Mouse (Mus musculus) neural tube, postnatal 0 days (tissue): ENCODE data around the gene Tbc1d13. TPM values are rescaled to one million over a fixed set of nuclear protein-coding genes. Genes with fewer than 3 reads are reported as not detected.

Source experiments
- polyA plus RNA-seq: library from polyadenylated mRNA; unstranded; fragments of >200 nt; fragmentation: Nextera tagmentation; extraction: Ambion mirVana; gene quantifications from 2 replicates; pipeline ENCODE4 v1.2.1, GENCODE M21; 2015

Gene Tbc1d13
- polyA plus RNA-seq: 9.2 and 10.8 TPM in 2 replicates

GRCm38 (mm10) chr2:30133613-30134377 is at the start of gene Tbc1d13:
Gene Tbc1d13 (plus strand): TSS chr2:30133746.

GRCm38 (mm10) chr2:30093471-30094207 is 39.9 kb upstream of the Tbc1d13 start, which contains the start of gene Zdhhc12:
Gene Zdhhc12 (minus strand): TSS chr2:30093648.

GRCm38 (mm10) chr2:30124472-30125274 is 8.9 kb upstream of the Tbc1d13 start, which contains the start of gene Zer1:
Gene Zer1 (minus strand): TSS chr2:30124585.

GRCm38 (mm10) chr2:30171371-30171996 is 37.9 kb downstream of the Tbc1d13 start, which contains the start of gene Endog:
Gene Endog (plus strand): TSS chr2:30171493.

GRCm38 (mm10) chr2:30177700-30178675 is 44.4 kb downstream of the Tbc1d13 start, which contains the start of gene Spout1:
Gene Spout1 (minus strand): TSS chr2:30178459.

Other genes with a start within 250 kb of the Tbc1d13 start
- gene Odf2, start 244.5 kb upstream of the Tbc1d13 start, polyA plus RNA-seq: 59.9 and 65.7 TPM in 2 replicates
- 39.7 and 44.2 TPM in 2 replicates for gene Gle1, start 198.3 kb upstream of the Tbc1d13 start, polyA plus RNA-seq
- 183 and 244 TPM in 2 replicates for gene Sptan1, start 168.2 kb upstream of the Tbc1d13 start, polyA plus RNA-seq
- 57.4 and 65.7 TPM in 2 replicates for gene Wdr34, start 84.9 kb upstream of the Tbc1d13 start, polyA plus RNA-seq
- 280 and 287 TPM in 2 replicates for gene Set, start 76.4 kb upstream of the Tbc1d13 start, polyA plus RNA-seq
- 0.87 and 1.0 TPM in 2 replicates for gene Pkn3, start 56.1 kb upstream of the Tbc1d13 start, polyA plus RNA-seq
- 35.6 and 39.5 TPM in 2 replicates for gene Zdhhc12, start 40.1 kb upstream of the Tbc1d13 start, polyA plus RNA-seq
- 16.3 and 17.7 TPM in 2 replicates for gene Zer1, start 9.2 kb upstream of the Tbc1d13 start, polyA plus RNA-seq
- gene Endog, start 37.7 kb downstream of the Tbc1d13 start, polyA plus RNA-seq: 52.6 and 59.4 TPM in 2 replicates
- 52.8 and 64.2 TPM in 2 replicates for gene Spout1, start 44.7 kb downstream of the Tbc1d13 start, polyA plus RNA-seq
- gene Kyat1, start 72.1 kb downstream of the Tbc1d13 start, polyA plus RNA-seq: 17.1 and 18.6 TPM in 2 replicates
- 60.2 and 61.1 TPM in 2 replicates for gene Lrrc8a, start 104.0 kb downstream of the Tbc1d13 start, polyA plus RNA-seq
- 0.09 and 0.15 TPM in 2 replicates for gene Gm28035, start 106.8 kb downstream of the Tbc1d13 start, polyA plus RNA-seq
- gene Phyhd1, start 132.5 kb downstream of the Tbc1d13 start, polyA plus RNA-seq: 7.3 and 8.3 TPM in 2 replicates
- not detected in 2 replicates for gene Gm28038, start 147.3 kb downstream of the Tbc1d13 start, polyA plus RNA-seq
- gene Dolk, start 152.6 kb downstream of the Tbc1d13 start, polyA plus RNA-seq: 42.0 and 45.1 TPM in 2 replicates
- 10.0 and 11.1 TPM in 2 replicates for gene Nup188, start 152.7 kb downstream of the Tbc1d13 start, polyA plus RNA-seq
- gene Sh3glb2, start 225.6 kb downstream of the Tbc1d13 start, polyA plus RNA-seq: 180 and 203 TPM in 2 replicates
- 33.5 and 36.1 TPM in 2 replicates for gene Miga2, start 230.5 kb downstream of the Tbc1d13 start, polyA plus RNA-seq